Mouse (Mus musculus) adrenal gland, adult (tissue): ENCODE results near the gene Lgals3.
A peak's percentile ranks its signal among the peaks of the same experiment; 100 is the strongest.

ENCODE experiments used
- DNase-seq, 2 experiments: peaks; one replicate each; pipeline ENCODE4 v3.0.0; 2022 to 2023; ENCODE audit warnings: low spot score in 1 of 2; ENCODE audit not compliant: inconsistent age in 2 of 2

Lgals3 gene

DNA sequence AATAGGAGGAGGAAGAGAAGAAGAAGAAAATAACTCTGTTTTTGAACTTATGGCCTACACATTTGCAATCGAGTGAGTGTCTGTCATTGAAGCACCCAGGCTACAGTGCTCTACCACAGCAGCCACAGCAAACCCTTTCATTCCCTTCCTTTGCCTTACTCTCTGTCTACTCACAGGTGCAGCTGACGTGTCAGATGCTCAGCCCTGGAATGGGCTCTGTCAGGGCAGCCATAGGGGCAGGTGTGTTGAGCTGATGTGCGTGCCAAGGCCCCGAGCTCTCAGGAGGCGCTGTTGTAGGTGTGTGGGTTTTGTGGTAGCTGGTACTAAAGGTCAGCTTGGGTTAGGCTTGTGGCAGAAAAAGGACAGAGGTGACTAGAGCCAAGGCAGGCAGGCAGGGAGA, 2.2 kb downstream of the Lgals3 start:
- no peak for DNase-seq

DNA sequence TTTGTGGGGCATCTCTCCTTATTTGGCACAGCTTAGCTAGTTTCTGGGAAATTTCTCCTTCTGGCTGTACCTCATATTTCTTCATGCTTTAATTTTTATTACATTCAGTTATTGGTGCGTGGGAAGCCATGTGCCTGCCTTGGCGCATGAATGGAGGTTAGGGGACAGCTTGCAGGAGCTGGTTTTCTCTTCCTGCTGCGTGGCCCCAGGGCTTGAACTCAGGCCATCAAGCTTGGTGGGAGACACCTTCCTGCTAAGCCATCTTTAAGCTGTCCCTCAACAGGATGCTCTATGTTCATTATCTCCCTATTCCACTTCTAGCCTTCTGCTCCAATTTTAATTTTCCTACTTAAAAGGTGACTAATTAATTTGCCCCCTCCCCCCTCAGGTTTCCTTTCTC, 3.2 kb downstream of the Lgals3 start:
- DNase-seq = no peak

DNA sequence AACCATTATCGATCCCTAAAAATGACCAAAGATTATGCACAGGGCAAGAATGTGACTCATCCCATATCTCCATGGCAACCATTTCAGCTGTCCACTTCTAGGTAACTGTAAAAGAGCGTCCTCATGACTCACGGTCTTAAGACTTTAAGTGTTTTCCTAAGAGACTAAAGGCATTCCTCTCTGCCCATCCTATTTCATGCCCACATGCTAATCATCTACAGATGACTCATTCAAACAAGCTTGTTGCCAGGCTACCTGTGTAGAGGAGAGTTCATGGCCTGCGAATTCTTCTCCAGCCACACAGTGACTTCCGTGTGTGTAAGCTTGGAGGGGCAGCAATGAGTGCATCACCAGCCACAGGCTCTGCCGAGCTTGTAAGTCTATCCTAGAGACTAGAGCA, 4.1 kb downstream of the Lgals3 start:
- peak in 1 of 2 experiments; percentile 65 for DNase-seq

DNA sequence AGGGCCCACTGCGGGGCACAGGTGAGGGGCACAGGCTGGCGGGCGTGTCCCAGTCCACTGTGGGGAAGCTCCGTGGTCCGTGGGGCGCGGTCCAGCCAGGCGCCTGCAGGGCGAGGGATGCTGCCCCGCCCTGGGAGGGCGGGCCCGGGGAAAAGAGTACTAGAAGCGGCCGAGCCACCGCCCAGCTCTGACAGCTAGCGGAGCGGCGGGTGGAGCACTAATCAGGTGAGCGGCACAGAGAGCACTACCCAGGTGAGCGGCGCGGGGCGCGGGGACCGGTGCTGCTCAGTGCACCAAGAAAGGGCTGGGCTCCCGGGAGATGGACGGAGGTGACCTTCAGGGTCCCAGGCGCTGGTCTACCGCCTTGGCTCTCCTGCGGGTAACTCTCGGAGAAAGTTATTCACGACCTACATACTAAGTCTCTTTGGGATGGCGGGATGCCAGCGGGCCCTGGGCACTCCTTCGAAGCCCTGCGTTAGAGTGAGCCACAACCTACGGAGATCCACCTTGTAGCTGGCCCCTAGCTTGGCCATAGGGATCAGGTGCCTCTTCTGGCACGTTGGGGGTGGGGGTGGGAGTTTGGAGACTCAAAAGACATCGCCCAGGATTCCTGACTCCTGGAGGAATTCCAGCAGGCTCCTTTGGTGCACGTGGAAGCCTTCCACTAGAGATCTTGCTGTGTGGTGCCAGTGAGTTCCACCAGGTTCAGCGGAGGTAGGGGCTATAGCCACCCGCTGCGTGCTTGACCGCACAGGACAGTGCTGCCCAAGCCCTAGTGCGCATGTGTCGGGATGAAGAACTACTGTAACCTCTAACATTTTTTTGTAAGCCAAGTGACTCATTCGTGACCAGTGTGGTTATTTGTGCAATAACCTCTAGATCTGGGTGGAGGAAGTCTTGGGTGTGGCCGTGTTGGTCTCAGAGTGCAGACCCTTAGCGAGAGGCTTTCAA, 6.5 kb downstream of the Lgals3 start:
- DNase-seq = peak; percentile 66 to 88

DNA sequence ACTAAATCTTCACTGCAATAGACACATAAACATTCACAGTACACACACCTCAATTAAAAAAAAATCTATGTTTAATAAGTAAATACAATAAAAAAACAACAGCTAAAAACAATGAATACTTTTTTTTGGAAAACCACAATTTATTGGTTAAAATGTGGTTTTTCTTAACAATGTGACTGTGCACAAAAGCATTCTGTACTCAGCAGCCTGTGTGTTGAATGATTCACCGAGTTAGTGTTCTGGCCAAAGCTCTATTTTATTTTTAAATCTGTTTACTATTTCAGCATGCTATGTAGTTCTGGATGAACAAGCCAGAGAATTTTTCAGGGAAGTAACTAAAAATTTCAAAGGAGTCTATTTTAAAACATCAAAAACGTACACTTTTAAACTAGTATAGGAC, 9.0 kb downstream of the Lgals3 start:
- DNase-seq = no peak

DNA sequence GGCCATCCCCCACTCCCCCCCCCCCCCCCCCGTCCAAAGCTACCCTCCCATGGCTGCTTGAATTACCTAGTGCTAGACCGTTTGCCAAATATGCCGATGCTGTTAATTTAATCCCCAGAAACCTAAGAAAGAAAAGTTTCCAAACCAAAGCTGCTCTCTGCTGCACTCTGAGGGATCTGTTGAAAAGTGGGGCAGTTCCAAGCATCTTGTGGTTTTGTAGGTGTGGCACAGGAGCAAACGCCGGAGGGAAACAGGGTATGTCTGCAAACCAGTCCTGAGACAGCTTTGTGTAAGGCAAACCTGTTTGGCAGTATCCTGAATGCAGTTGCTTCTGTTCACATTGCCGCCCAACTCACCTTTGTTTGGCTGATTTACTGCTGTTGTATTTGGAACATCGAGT, 10.8 kb downstream of the Lgals3 start:
- DNase-seq = no peak

DNA sequence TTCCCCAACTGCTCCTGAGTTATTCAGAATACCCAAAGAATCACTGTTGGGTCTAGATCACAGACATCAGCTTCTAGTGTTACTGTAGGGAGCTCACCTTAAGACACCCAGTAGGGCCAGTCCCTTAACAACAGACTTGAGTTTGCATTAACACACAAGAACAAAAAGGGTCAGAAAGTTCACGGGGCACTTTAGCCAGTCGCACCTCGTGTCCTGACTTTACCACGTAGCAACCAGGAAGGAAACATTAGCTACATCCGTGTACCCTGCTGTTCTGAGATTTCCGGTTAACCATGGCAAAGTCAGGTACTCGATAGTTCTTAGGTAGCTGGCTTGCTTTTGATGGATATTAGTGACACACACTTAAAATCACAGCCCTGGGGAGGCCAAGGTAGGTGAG, 16.4 kb downstream of the Lgals3 start:
- DNase-seq = no peak

DNA sequence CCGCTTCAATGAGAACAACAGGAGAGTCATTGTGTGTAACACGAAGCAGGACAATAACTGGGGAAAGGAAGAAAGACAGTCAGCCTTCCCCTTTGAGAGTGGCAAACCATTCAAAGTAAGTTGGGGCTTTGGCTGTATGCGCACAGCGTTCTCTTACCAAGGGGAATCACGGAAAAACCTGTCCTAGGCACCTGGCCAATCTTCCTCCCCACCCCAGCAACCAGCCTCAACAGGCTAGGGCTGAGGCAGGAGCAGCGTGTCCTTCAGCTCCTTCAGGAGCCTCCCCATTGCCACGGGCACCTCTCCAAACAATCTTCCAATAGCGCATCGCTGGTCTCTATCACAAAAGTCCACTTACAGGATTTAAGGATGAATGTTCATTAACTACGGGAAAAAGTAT, 17.1 kb downstream of the Lgals3 start:
- no peak for DNase-seq

DNA sequence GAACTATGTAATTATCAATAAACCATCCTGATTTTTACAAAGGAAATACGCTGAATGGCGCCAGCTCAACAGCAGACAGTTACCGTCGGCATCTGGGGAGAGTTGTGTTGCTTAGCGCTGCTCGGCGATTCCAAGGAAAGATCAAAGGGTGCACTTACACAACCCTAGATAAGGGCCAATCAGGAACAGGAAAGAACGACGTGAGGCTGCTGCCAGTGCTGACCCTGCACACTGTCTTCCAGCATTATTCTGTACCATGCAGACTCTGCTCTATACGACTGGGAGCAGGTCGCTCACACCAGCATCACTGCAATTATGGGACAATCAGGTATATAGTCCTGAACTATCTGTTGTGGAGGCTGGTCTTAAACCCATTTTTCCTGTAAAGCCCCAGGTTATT, 18.6 kb downstream of the Lgals3 start:
- no peak for DNase-seq

DNA sequence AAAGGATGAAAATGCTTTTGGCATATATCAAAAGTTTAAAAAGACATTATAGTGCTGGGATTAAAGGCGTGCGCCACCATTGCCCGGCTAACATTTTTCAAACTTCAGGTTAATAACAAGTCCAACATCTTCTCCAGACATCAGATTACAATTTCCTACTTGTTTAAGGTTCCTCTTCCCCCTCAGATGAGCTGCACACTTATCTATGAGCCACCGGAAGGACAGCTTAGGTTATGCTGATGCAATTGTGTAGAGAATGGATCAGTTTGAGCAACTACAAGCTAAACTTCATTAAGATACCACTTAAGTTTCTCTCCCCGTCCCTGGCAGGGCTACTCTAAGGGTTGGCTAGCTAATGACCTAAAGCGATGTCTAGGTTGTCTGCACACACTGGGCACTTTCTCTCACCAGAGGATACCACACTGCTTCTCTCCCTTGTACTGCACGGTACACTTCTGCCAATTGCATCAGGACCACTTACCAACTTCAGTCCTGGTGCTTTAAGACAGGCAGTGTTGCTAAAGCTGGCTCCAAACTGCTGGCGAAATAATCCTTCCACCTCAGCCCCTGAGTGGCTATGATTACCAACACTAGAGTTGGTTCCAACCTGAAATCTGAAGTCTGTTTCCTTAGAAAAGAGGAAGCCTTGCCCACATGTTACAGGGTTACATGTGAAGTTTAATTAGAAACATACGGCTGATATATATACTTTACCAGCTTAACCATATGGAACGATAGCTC, 26.0 kb downstream of the Lgals3 start:
- no peak for DNase-seq

DNA sequence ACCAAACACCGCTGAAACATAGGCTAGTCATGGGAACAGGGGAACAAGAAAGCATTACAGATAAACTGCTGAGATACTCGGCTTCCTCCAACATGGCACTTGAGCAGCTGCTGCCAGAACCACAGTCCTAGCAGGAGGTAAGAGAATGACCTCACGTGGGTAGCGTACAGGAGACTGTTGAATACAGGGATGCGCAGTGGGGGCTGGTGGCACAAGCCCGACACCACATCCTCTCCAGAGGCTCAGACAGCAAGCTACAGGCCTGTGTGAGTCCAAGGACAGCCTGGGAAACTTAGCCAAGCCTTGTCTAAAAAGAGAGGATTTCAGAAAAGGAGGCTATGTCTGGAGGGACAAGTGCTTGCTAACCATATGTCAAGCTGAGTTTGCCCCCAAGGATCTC, 27.5 kb downstream of the Lgals3 start:
- no peak for DNase-seq

DNA sequence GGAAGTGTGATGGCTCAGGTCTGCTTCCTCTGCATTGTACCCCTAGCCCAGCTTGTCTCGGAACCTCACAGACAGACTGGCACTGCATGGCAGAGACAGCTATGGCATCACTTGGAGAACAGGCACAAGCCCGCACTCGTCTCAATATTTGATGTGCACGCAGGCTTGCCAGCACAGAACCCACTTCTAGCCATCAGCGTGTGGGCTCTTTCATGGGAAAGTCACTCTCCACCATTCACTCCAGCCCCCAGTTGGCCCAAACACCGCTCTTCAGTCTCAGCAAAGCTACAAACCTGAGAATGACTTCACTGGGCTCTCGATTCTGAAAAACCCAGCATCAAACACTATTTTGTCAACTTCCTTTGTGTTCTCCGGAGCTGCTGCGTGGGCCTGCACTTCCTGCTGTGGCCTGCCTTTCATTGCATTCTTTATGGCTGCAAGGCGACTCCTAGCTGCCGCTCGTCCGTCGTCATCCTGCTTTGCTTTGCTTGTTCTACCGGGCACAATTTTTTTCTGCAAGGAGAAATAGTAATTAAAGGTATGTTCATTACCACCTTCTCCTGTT, 28.0 kb downstream of the Lgals3 start:
- peak in 1 of 2 experiments; percentile 33 for DNase-seq

DNA sequence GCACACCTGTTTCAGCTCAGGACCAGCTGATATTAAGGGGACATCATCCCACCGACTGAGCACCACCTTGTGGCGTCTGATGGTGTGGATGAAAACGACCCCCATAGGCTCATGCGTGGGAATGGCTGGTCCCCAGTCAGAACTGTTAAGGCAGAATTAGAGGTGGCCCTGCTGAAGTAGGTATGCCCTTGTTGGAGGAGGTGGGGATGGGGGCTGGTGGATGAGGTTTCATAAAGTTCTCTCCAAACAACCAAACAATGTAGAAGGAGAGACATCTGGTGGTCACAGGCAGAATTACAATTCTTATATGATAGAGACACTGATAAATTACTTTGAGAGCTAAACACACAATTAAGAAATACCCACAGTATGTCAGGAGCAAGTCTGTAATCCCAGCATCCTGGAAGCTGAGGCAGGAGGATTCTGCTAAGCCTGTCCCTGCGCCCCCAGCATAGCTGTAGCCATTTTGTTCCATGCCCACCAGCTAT, 28.7 kb downstream of the Lgals3 start:
- peak in 1 of 2 experiments; percentile 82 for DNase-seq

DNA sequence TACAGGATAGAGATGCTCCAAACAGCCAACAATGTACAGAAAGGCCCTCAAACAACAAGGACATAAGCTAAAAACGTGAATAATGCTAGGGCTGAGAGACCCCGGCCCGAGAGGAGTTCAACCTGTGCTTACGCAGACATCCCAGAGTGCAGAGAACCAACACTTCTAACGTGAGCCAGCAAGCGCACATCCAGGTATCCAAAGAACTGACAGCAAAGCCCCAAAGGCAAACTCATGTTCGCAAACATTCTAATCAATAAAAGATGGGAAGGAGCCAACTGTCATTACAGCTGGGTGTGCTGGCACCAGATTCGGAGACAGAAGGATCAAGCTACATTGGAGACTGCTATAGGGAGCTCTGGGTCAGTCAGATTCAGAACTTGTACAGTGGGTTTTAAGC, 35.2 kb downstream of the Lgals3 start:
- no peak for DNase-seq

DNA sequence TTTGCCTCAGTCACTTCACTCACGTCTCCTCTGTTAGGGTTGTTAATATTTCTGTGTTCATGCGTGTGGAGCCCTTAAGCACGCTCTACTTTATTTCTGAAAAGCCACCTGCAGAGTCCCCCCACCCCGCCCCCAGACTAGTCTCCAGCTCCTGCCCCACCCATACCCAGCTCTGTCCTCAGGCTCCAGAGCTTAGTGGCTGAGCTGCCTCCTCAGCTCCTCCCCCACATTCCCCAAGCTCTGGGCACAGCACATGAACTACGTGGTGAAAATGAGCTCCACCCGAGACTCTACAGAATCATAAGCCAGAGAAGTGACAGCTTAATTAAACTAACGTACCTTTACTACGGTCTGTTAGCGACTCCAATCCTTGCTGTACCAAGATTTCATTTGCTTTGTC, 38.4 kb downstream of the Lgals3 start:
- no peak for DNase-seq

DNA sequence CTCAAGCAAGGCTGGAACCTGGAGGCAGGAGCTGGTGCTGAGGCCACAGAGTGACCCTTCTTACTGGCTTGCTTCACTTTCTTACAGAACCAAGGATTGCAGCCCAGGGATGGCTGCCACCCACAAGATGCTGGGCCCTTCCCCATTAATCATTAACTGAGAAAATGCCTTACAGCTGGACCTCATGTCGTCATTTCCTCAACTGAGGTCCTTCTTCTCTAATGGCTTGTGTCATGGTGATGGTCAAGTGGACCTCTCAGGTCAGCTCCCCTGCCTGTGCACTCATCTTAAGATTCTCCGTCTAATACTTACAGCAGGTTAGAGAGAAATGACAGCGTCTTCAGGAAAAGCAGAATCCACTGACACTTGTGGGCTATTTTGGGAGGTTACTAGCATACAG, 49.8 kb downstream of the Lgals3 start:
- no peak for DNase-seq

DNA sequence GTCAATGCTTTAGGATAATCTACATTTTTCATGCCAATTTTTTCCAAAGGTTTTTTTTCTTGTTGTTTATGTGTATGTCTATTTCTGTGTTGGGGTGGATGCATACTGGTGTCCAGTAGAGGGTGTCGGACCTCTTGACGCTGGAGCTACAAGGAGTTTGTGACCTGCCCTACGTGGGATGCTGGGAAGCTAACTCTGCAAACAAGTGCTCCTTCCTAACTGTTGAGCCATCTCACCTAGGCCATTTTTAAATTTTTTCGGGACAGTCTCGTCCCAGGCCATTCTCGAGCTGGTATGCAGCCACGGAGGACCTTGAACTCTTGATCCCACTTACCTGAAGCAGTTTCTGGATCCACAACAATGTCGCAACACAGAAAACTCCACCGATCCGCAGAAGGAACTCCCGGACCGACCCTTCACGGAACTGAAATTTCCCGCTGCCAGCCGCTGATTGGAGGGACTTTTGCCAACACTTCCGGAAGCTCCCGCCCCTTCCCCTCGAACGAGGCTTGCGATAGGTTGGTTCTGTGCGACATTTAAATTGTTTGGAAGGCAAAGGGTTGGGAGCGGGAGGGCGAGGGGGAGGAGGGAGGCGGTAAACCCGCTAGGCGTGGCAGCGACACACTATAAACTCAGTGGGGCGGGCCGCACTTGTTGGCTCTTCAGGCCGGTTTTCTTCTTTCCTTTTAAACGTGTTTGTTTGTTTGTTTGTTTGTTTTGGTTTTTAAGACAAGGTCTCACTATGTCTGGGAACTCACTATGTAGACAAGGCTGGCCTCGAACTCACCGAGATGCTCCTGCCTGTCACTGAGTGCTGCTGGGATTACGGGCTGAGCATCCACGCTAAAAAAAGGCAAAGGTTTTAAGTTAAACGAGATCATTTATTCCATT, 50.5 kb downstream of the Lgals3 start, which contains the start of gene Dlgap5:
Dlgap5 (minus strand) TSS at position 633 of the 891 bp plus-strand sequence.
- peak; percentile 91 to 97 for DNase-seq

DNA sequence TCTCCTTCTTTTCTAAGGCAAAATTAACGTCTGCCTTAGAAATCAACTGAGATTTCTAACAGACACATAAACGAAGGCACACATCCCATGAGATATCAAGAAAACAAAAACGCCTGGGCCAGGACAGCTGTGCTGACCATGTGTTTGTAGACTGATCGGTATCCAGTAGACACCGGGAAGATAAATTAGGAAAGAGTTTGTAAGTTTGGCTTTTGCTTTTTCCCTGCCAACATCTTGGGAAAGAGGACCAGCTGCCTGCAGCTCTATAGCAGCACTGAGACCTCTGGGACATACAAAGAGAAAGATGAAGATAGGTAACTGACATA, 51.1 kb downstream of the Lgals3 start:
- peak in 1 of 2 experiments; percentile 36 for DNase-seq

DNA sequence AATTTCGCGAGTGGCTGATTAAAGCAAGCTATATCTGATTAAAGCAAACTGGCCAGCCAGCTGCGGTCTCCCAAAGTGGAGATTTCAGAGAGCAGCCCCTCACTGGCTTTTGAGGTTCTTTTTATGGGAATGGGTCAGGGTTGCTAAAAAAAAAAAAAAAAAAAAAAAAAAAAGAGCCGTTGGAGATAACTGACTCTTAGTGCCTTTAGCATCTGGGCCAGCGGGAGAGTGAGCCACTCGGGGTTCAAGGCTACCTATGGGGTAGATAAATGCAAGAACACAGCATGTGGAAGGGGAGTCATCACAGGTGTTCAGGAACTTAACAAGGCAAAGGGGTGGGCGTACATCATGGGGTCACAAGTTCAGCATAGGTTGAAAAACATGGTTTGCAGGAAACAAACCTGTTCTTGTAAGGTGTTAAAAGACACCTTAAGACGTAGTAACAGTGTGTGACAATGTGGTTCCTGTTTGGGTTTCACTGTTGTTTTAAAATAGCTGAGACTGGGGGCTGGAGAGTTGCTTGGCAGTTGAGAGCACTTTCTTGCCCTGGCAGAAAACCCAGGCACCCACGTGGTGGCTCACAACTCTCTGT, 51.6 kb downstream of the Lgals3 start:
- no peak for DNase-seq

DNA sequence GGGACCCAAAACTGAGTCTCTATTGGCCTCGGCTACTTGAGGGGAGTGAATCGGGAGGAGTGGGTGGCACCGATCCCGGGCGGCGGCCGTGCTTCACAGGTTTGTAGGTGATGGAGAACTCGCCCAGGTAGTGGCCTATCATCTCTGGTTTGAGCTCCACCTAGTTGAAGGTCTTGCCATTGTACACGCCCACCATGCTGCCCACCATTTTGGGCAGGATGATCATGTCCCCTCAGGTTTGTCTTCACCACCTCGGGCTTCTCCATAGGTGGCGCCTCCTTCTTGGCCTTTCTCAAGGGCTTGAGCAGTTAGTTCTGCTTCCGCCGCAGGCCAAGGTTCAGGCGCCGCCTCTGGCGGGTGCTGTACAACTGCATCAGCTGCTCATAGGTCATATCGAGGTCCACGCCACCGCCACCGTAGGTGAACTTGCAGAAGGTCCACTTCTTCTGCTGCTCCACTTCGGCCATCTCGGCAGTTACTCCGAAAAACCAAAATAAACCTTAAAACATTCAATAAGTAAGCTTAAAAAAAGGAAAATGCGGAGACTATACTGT, 52.2 kb downstream of the Lgals3 start:
- no peak for DNase-seq
